ENCODE assay signal across 22 mouse cellular contexts in the genomic region with DNA sequence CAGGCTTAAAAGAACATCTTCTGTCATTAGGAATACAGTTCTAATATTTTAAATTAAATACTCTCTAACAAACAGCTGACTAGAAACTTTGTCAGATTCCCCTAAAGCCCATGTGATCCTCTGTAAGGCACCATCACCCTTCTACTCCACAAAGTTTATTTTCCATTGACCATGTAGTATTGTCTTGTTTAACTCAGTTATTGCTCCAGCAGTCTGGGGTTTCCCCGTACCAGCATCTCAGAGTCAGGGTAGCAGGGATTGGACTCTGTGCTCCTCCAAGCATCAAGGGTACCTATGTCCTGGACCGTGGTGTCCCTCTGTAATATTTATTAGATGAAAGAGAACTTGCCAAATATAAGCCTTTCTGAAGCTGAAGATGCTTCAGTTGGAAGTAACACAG.
DNase-seq lines count a peak whose midpoint lies in the region; ATAC-seq and TF ChIP-seq lines count a peak whose summit lies in the region.
"Had no signal": no experiment of that assay in that cellular context is flagged by ENCODE, and none has a peak within 500 bp of the region (broad histone marks: within the 10 kb centered on the region; RNA-seq: fewer than 3 reads in every experiment).

No protein-coding gene starts in this region.

- in situ Hi-C loops in CH12.LX (cut with MboI; ENCODE audit: low pct_ligation_motif_present, low pct_unique_long_range_greater_than_20kb, low sequenced_read_pairs) = no loop called here

- H3K4me2 ChIP-seq in hindbrain, postnatal 0 days (ENCODE audit: low read depth, low read length) = no peak overlapping the region
- no peak overlapping the region for H3K4me2 ChIP-seq in midbrain, postnatal 0 days (ENCODE audit: low read depth, low read length, poor library complexity, severe bottlenecking)
- peak overlapping the region; percentile 8; the same call in 1 of the 2 replicates for H3K4me2 ChIP-seq in CH12.LX (ENCODE audit: insufficient read depth, low read depth, poor library complexity, severe bottlenecking)

- WGBS in hindbrain, embryonic 10.5 days = 89% methylated on average over 2 of the region's 2 CpGs
- WGBS in hindbrain, postnatal 0 days = 90% methylated on average over 2 of the region's 2 CpGs
- 91% methylated on average over 2 of the region's 2 CpGs for whole genome bisulfite sequencing in midbrain, embryonic 10.5 days
- 93% methylated on average over 2 of the region's 2 CpGs for WGBS in midbrain, postnatal 0 days

- H3K9ac ChIP-seq in hindbrain, postnatal 0 days (replicated peaks; ENCODE audit: low read length) = no peak overlapping the region
- H3K9ac ChIP-seq in midbrain, postnatal 0 days (replicated peaks; ENCODE audit: low read length, poor library complexity, severe bottlenecking) = no peak overlapping the region
- no peak overlapping the region for H3K9ac ChIP-seq in CH12.LX (ENCODE audit: insufficient read depth, low read depth)

- dilution Hi-C loops in CH12.LX (cut with MboI; ENCODE audit: extremely low pct_ligation_motif_present, extremely low pct_unique_long_range_greater_than_20kb, low sequenced_read_pairs) = no loop called here

- peak; percentile 7 for DNase-seq in heart, adult 11 months
- no peak for DNase-seq in heart, postnatal 10 days
- DNase-seq in hindbrain, embryonic 10.5 days (ENCODE audit: low spot score) = no peak
- no peak for DNase-seq in hindbrain, postnatal 0 days (ENCODE audit: low spot score)
- no peak for DNase-seq in midbrain, embryonic 10.5 days (ENCODE audit: low spot score)
- DNase-seq in midbrain, postnatal 0 days (ENCODE audit: low spot score) = no peak
- peak; percentile 58 for DNase-seq in CH12.LX (ENCODE audit: extremely low read depth)
- no peak for DNase-seq in kidney, postnatal 4 days
- DNase-seq: adrenal gland, adult 2 months; adrenal gland, adult 8-10 months; adrenal gland, postnatal 10 days; adrenal gland, postnatal 14 days; adrenal gland, postnatal 25 days; adrenal gland, postnatal 36 days; B cell, adult 2 months; cerebellum, adult 11 months; cerebellum, adult 11-12 months; cerebellum, adult 18-20 months had no signal

- TF ChIP-seq CTCF in hindbrain, postnatal 0 days (IDR thresholded peaks at IDR 0.05; ENCODE audit: low read depth) = no peak
- no peak for TF ChIP-seq CTCF in midbrain, postnatal 0 days (IDR thresholded peaks at IDR 0.05)
- no peak for TF ChIP-seq CTCF in CH12.LX (conservative IDR thresholded peaks at IDR 0.05 in 1 of 2, IDR thresholded peaks at IDR 0.05 in 1 of 2; ENCODE audit: low read depth in 2 of 2, low read length in 2 of 2)

- ATAC-seq in hindbrain, postnatal 0 days = no peak
- ATAC-seq in midbrain, postnatal 0 days (ENCODE audit: low FRiP score) = no peak
- ATAC-seq: activated CD4-positive, CD25-positive, alpha-beta regulatory T cell, adult 4 months; CD4-positive, CD25-positive, alpha-beta regulatory T cell, adult 4 months; Patski had no signal

- H3K27ac ChIP-seq in hindbrain, embryonic 10.5 days = peak overlapping the region; percentile 81
- no peak overlapping the region for H3K27ac ChIP-seq in hindbrain, postnatal 0 days
- H3K27ac ChIP-seq in midbrain, embryonic 10.5 days (replicated peaks) = peak overlapping the region; percentile 69
- H3K27ac ChIP-seq in midbrain, postnatal 0 days (ENCODE audit: low read depth, low read length) = no peak overlapping the region
- H3K27ac ChIP-seq in CH12.LX (ENCODE audit: insufficient read depth, low read depth) = peak overlapping the region; percentile 63

- no peaks in the 10 kb centered on the region for H3K9me3 ChIP-seq in hindbrain, embryonic 10.5 days
- H3K9me3 ChIP-seq in hindbrain, postnatal 0 days (ENCODE audit: low read length) = no peaks in the 10 kb centered on the region
- H3K9me3 ChIP-seq in midbrain, embryonic 10.5 days (replicated peaks) = no peaks in the 10 kb centered on the region
- no peaks in the 10 kb centered on the region for H3K9me3 ChIP-seq in midbrain, postnatal 0 days (ENCODE audit: low read length)
- no peaks in the 10 kb centered on the region for H3K9me3 ChIP-seq in CH12.LX (replicated peaks; ENCODE audit: low read length)

- intact Hi-C loops in heart, postnatal 10 days (cut with DNase I) = no loop called here

- no peak for TF ChIP-seq RAD21 in CH12.LX (IDR thresholded peaks at IDR 0.05; ENCODE audit: low read depth, low read length)

- H3K4me1 ChIP-seq in hindbrain, embryonic 10.5 days (replicated peaks) = peaks cover 64% of the 10 kb centered on the region
- no peaks in the 10 kb centered on the region for H3K4me1 ChIP-seq in hindbrain, postnatal 0 days (ENCODE audit: insufficient read depth, low read length)
- H3K4me1 ChIP-seq in midbrain, embryonic 10.5 days = peaks cover 59% of the 10 kb centered on the region
- H3K4me1 ChIP-seq in midbrain, postnatal 0 days (ENCODE audit: insufficient read depth, low read length) = no peaks in the 10 kb centered on the region
- H3K4me1 ChIP-seq in CH12.LX (ENCODE audit: control insufficient read depth in 1 of 2, insufficient read depth in 2 of 2) = peaks cover 16 to 58% of the 10 kb centered on the region in 2 experiments

- no peak for TF ChIP-seq POLR2A in CH12.LX (IDR thresholded peaks at IDR 0.05; ENCODE audit: low read depth, low read length)

- H3K36me3 ChIP-seq in hindbrain, embryonic 10.5 days = no peaks in the 10 kb centered on the region
- no peaks in the 10 kb centered on the region for H3K36me3 ChIP-seq in hindbrain, postnatal 0 days (ENCODE audit: insufficient read depth, low read length)
- H3K36me3 ChIP-seq in midbrain, embryonic 10.5 days = no peaks in the 10 kb centered on the region
- H3K36me3 ChIP-seq in midbrain, postnatal 0 days (ENCODE audit: insufficient read depth, low read length) = no peaks in the 10 kb centered on the region
- H3K36me3 ChIP-seq in CH12.LX (replicated peaks in 1 of 2; ENCODE audit: control insufficient read depth in 1 of 2, insufficient read depth in 1 of 2, low read length in 1 of 2) = no peaks in the 10 kb centered on the region
- H3K36me3 ChIP-seq: G1E had no signal

- peaks cover 37% of the 10 kb centered on the region for H3K27me3 ChIP-seq in hindbrain, embryonic 10.5 days (ENCODE audit: insufficient read depth, poor library complexity, severe bottlenecking)
- H3K27me3 ChIP-seq in hindbrain, postnatal 0 days (ENCODE audit: insufficient read depth, low read length) = 0 out of 2 replicates have a peak, but pooled peaks cover 4% of the 10 kb centered on the region
- peaks cover 50% of the 10 kb centered on the region for H3K27me3 ChIP-seq in midbrain, embryonic 10.5 days (ENCODE audit: low read depth, poor library complexity, severe bottlenecking)
- no peaks in the 10 kb centered on the region for H3K27me3 ChIP-seq in midbrain, postnatal 0 days (ENCODE audit: insufficient read depth, low read length)
- H3K27me3 ChIP-seq in CH12.LX (replicated peaks) = no peaks in the 10 kb centered on the region
- H3K27me3 ChIP-seq: Patski had no signal

- H3K4me3 ChIP-seq in hindbrain, embryonic 10.5 days = no peak overlapping the region
- no peak overlapping the region for H3K4me3 ChIP-seq in hindbrain, postnatal 0 days (ENCODE audit: low read length)
- H3K4me3 ChIP-seq in midbrain, embryonic 10.5 days = no peak overlapping the region
- H3K4me3 ChIP-seq in midbrain, postnatal 0 days (ENCODE audit: low read depth, low read length) = no peak overlapping the region
- H3K4me3 ChIP-seq in CH12.LX (replicated peaks in 1 of 3; ENCODE audit: low read depth in 2 of 3, low read length in 2 of 3, poor library complexity in 1 of 3) = no peak overlapping the region

- TF ChIP-seq EP300 in CH12.LX (IDR thresholded peaks at IDR 0.05; ENCODE audit: low read length) = peak; percentile 45; the same call in 1 of the 2 replicates

- H3K79me2 ChIP-seq in CH12.LX (replicated peaks; ENCODE audit: control insufficient read depth, extremely low read depth, insufficient read depth, poor library complexity, severe bottlenecking) = no peaks in the 10 kb centered on the region

TF ChIP-seq in CH12.LX, 34 proteins besides CTCF, POLR2A, EP300 and RAD21:
- TF ChIP-seq MEF2A (IDR thresholded peaks at IDR 0.05; ENCODE audit: borderline replicate concordance, low read depth, low read length) (no peak; the same call in 1 of the 2 replicates), BHLHE40 (IDR thresholded peaks at IDR 0.05; ENCODE audit: low read depth, low read length) (peak; percentile 47), ETS1 (conservative IDR thresholded peaks at IDR 0.05; ENCODE audit: low read depth, low read length) (peak; percentile 57), ZKSCAN1 (IDR thresholded peaks at IDR 0.05; ENCODE audit: borderline replicate concordance, low read depth, low read length) (no peak), MAX (IDR thresholded peaks at IDR 0.05; ENCODE audit: low read length) (no peak), USF2 (conservative IDR thresholded peaks at IDR 0.05; ENCODE audit: low read depth, low read length) (0 out of 2 replicates have a peak, but pooled peaks have one; percentile 7), SMC3 (IDR thresholded peaks at IDR 0.05; ENCODE audit: low read depth, low read length) (no peak), CHD1 (IDR thresholded peaks at IDR 0.05; ENCODE audit: low read depth, low read length) (no peak), UBTF (IDR thresholded peaks at IDR 0.05; ENCODE audit: low read depth, low read length) (no peak), MAZ (IDR thresholded peaks at IDR 0.05; ENCODE audit: low read depth, low read length) (no peak)

Comparison
In these comparisons a context has a peak if more than half of its experiments do, and no peak if none do; other contexts are left out.
1. DNase-seq: peak in heart, adult 11 months (single experiment) and CH12.LX (single experiment); none in heart, postnatal 10 days (0 of 2), hindbrain, embryonic 10.5 days (single experiment), hindbrain, postnatal 0 days (single experiment), midbrain, embryonic 10.5 days (single experiment), midbrain, postnatal 0 days (single experiment) and kidney, postnatal 4 days (0 of 2).
2. H3K27ac ChIP-seq: peak in hindbrain, embryonic 10.5 days (single experiment), midbrain, embryonic 10.5 days (single experiment) and CH12.LX (single experiment); none in hindbrain, postnatal 0 days (single experiment) and midbrain, postnatal 0 days (single experiment).